Comparison of ENCODE assay signal across 26 mouse cellular contexts in genomic region chr6:137287788-137288187, GRCm38 (mm10). TPM values are rescaled to one million over a fixed set of nuclear protein-coding genes. Genes with fewer than 3 reads are reported as not detected.
DNase-seq lines count a peak whose midpoint lies in the region; ATAC-seq and TF ChIP-seq lines count a peak whose summit lies in the region.
"Had no signal": no experiment of that assay in that cellular context is flagged by ENCODE, and none has a peak within 500 bp of the region (broad histone marks: within the 10 kb centered on the region; RNA-seq: fewer than 3 reads in every experiment).

No protein-coding gene starts in this region.

- no peak for ATAC-seq in kidney, embryonic 15.5 days (replicated peaks; ENCODE audit: low FRiP score)
- no peak for ATAC-seq in kidney, postnatal 0 days (replicated peaks; ENCODE audit: low FRiP score, low read depth)
- ATAC-seq in megakaryocyte progenitor cell, adult 5-6 weeks (replicated peaks; ENCODE audit: poor library complexity) = no peak
- ATAC-seq: forebrain, embryonic 14.5 days; forebrain, embryonic 16.5 days had no signal

- H3K4me3 ChIP-seq in kidney, embryonic 15.5 days (replicated peaks) = no peak overlapping the region
- H3K4me3 ChIP-seq in kidney, postnatal 0 days (replicated peaks; ENCODE audit: low read depth, low read length) = no peak overlapping the region
- H3K4me3 ChIP-seq in kidney, adult 2 months (ENCODE audit: insufficient read depth, low read depth, low read length) = no peak overlapping the region
- no peak overlapping the region for H3K4me3 ChIP-seq in olfactory bulb, adult 2 months (ENCODE audit: insufficient read depth, low read depth, low read length)
- H3K4me3 ChIP-seq: embryonic facial prominence, embryonic 13.5 days; embryonic facial prominence, embryonic 15.5 days; erythroblast, embryonic 14.5 days; forebrain, embryonic 10.5 days; forebrain, embryonic 12.5 days had no signal

- no peak for TF ChIP-seq CTCF in kidney, postnatal 0 days (IDR thresholded peaks at IDR 0.05; ENCODE audit: low read depth)
- TF ChIP-seq CTCF in kidney, adult 2 months (conservative IDR thresholded peaks at IDR 0.05; ENCODE audit: insufficient read depth, insufficient read length, low read depth, low read length) = no peak
- TF ChIP-seq CTCF in olfactory bulb, adult 2 months (IDR thresholded peaks at IDR 0.05; ENCODE audit: insufficient read depth, low read depth, low read length) = no peak

- no peaks in the 10 kb centered on the region for H3K27me3 ChIP-seq in kidney, embryonic 15.5 days
- H3K27me3 ChIP-seq in kidney, postnatal 0 days (ENCODE audit: insufficient read depth, low read length) = no peaks in the 10 kb centered on the region
- no peaks in the 10 kb centered on the region for H3K27me3 ChIP-seq in kidney, adult 2 months (replicated peaks; ENCODE audit: control insufficient read depth, insufficient read depth, low read length)
- H3K27me3 ChIP-seq: embryonic facial prominence, embryonic 13.5 days; embryonic facial prominence, embryonic 15.5 days; forebrain, embryonic 12.5 days had no signal

- 71% methylated on average over 7 of the region's 7 CpGs for WGBS in kidney, embryonic 15.5 days
- 49% methylated on average over 7 of the region's 7 CpGs for WGBS in kidney, postnatal 0 days
- WGBS in kidney, adult 2 months = 50% methylated on average over 7 of the region's 7 CpGs
- WGBS in olfactory bulb, adult 2 months = 27% methylated on average over 7 of the region's 7 CpGs

- no peak overlapping the region for H3K9ac ChIP-seq in kidney, embryonic 15.5 days
- H3K9ac ChIP-seq in kidney, postnatal 0 days (ENCODE audit: low read depth, low read length) = no peak overlapping the region
- H3K9ac ChIP-seq: embryonic facial prominence, embryonic 13.5 days; embryonic facial prominence, embryonic 15.5 days; forebrain, embryonic 12.5 days had no signal

- no peak for TF ChIP-seq POLR2A in kidney, adult 2 months (IDR thresholded peaks at IDR 0.05; ENCODE audit: low read depth, low read length)
- TF ChIP-seq POLR2A in olfactory bulb, adult 2 months (IDR thresholded peaks at IDR 0.05; ENCODE audit: insufficient read depth, low read depth, low read length) = no peak

- H3K36me3 ChIP-seq in kidney, embryonic 15.5 days = no peaks in the 10 kb centered on the region
- no peaks in the 10 kb centered on the region for H3K36me3 ChIP-seq in kidney, postnatal 0 days (ENCODE audit: insufficient read depth, low read length)
- H3K36me3 ChIP-seq in kidney, adult 2 months (ENCODE audit: control insufficient read depth, insufficient read depth, low read length) = no peaks in the 10 kb centered on the region
- H3K36me3 ChIP-seq: embryonic facial prominence, embryonic 13.5 days; embryonic facial prominence, embryonic 15.5 days; forebrain, embryonic 10.5 days; forebrain, embryonic 12.5 days had no signal

- H3K4me1 ChIP-seq in kidney, embryonic 15.5 days = no peaks in the 10 kb centered on the region
- H3K4me1 ChIP-seq in kidney, postnatal 0 days (replicated peaks; ENCODE audit: insufficient read depth, low read length) = no peaks in the 10 kb centered on the region
- no peaks in the 10 kb centered on the region for H3K4me1 ChIP-seq in kidney, adult 2 months (ENCODE audit: control insufficient read depth, insufficient read depth, low read length)
- H3K4me1 ChIP-seq in olfactory bulb, adult 2 months (ENCODE audit: control insufficient read depth, insufficient read depth, low read length) = peaks cover 10% of the 10 kb centered on the region
- H3K4me1 ChIP-seq: embryonic facial prominence, embryonic 13.5 days; embryonic facial prominence, embryonic 15.5 days; forebrain, embryonic 10.5 days; forebrain, embryonic 12.5 days had no signal

- H3K9me3 ChIP-seq in kidney, embryonic 15.5 days (replicated peaks) = no peaks in the 10 kb centered on the region
- no peaks in the 10 kb centered on the region for H3K9me3 ChIP-seq in kidney, postnatal 0 days (replicated peaks; ENCODE audit: low read length)
- H3K9me3 ChIP-seq: embryonic facial prominence, embryonic 13.5 days; embryonic facial prominence, embryonic 15.5 days; forebrain, embryonic 10.5 days; forebrain, embryonic 12.5 days had no signal

- DNase-seq in kidney, adult 11 months = no peak
- peak; percentile 28 for DNase-seq in kidney, postnatal 0 days (ENCODE audit: low spot score)
- DNase-seq in kidney, adult 2 months = no peak
- peak; percentile 73 for DNase-seq in brain, adult 2 months (ENCODE audit: low read depth, low spot score)
- DNase-seq: adrenal gland, adult 8-10 months; adrenal gland, postnatal 14 days; adrenal gland, postnatal 36 days; cerebellum, adult 11 months; cerebellum, adult 18-20 months; cerebellum, adult 8-10 months; cerebellum, adult 9-11 months; cerebellum, postnatal 14 days; cerebellum, postnatal 36 days; embryo, embryonic 11 days had no signal

- 0 out of 2 replicates have a peak overlapping the region, but pooled peaks have one; percentile 22 for H3K27ac ChIP-seq in kidney, embryonic 15.5 days
- H3K27ac ChIP-seq in kidney, postnatal 0 days = peak overlapping the region; percentile 36; the same call in 1 of the 2 replicates
- no peak overlapping the region for H3K27ac ChIP-seq in kidney, adult 2 months (ENCODE audit: insufficient read depth, low read depth, low read length)
- peak overlapping the region; percentile 97 for H3K27ac ChIP-seq in olfactory bulb, adult 2 months (ENCODE audit: insufficient read depth, low read depth, low read length)
- H3K27ac ChIP-seq: embryonic facial prominence, embryonic 13.5 days; embryonic facial prominence, embryonic 15.5 days; forebrain, embryonic 10.5 days; forebrain, embryonic 12.5 days had no signal

- no peak overlapping the region for H3K4me2 ChIP-seq in kidney, embryonic 15.5 days
- no peak overlapping the region for H3K4me2 ChIP-seq in kidney, postnatal 0 days (ENCODE audit: low read length)
- H3K4me2 ChIP-seq: embryonic facial prominence, embryonic 13.5 days; embryonic facial prominence, embryonic 15.5 days; forebrain, embryonic 12.5 days had no signal

RNA-seq across cellular contexts. Expression of gene Ptpro, which starts 35.7 kb away (rescaled TPM):
- 14.9 and 15.9 TPM in 2 replicates for polyA plus RNA-seq in kidney, embryonic 15.5 days (2015; fragmentation: Nextera tagmentation; extraction: Ambion mirVana)
- 18.3 and 18.4 TPM in 2 replicates for polyA plus RNA-seq in kidney, postnatal 0 days (2015; fragmentation: Nextera tagmentation; extraction: Ambion mirVana)
- 11.3 and 13.0 TPM in 2 replicates for polyA plus RNA-seq in kidney, adult 2 months (2012; rRNA removed)
- not detected in 2 replicates for polyA plus RNA-seq in olfactory bulb, adult 2 months (2012; ENCODE audit: insufficient read depth, insufficient read length, low replicate concordance, missing spikeins)
- 5.0 and 9.2 TPM in 2 replicates for total RNA-seq in megakaryocyte progenitor cell, adult 5-6 weeks (2015)
- 4.5 and 6.1 TPM in 2 replicates for total RNA-seq in megakaryocyte progenitor cell, adult 5-6 weeks (2017)
- total RNA-seq: MEL had no signal
- polyA plus RNA-seq: C2C12; erythroblast, embryonic 14.5 days had no signal

Comparison
In these comparisons a context has a peak if more than half of its experiments do, and no peak if none do; other contexts are left out.
1. DNase-seq: peak in kidney, postnatal 0 days (single experiment) and brain, adult 2 months (single experiment); none in kidney, adult 11 months (single experiment) and kidney, adult 2 months (single experiment).